Mouse (Mus musculus) kidney, embryonic 14.5 days (tissue): ENCODE measurements around the gene Sept8. TPM values are rescaled to one million over a fixed set of nuclear protein-coding genes. Genes with fewer than 3 reads are reported as not detected.

Source experiments
- ATAC-seq: fragments of 200-750 bp; cut with Nextera tagmentation; 2 replicates; pipeline ENCODE4 v1.8.0; 2017; ENCODE audit warnings: moderate number of reproducible peaks, mild to moderate bottlenecking, moderate TSS enrichment, moderate library complexity; ENCODE audit not compliant: low FRiP score, low TSS enrichment
- H3K27ac ChIP-seq: fragments of 300-500 bp; sonication (generic); 2 replicates; pipeline ENCODE4 v1.5.1; 2014; ENCODE audit warnings: low read depth, mild to moderate bottlenecking, low read length, moderate library complexity, mixed read lengths
- H3K27me3 ChIP-seq: fragments of 300-500 bp; sonication (generic); 2 replicates; pipeline ENCODE4 v1.6.1; 2014; ENCODE audit warnings: mild to moderate bottlenecking, low read length; ENCODE audit not compliant: control insufficient read depth, insufficient read depth
- H3K36me3 ChIP-seq: fragments of 300-500 bp; sonication (generic); 2 replicates; pipeline ENCODE4 v1.6.1; 2014; ENCODE audit warnings: low read length, mixed read lengths; ENCODE audit not compliant: control insufficient read depth, insufficient read depth
- H3K4me1 ChIP-seq: fragments of 300-500 bp; sonication (generic); 2 replicates; pipeline ENCODE4 v1.6.1; 2014; ENCODE audit warnings: low read length, mixed read lengths; ENCODE audit not compliant: control insufficient read depth, insufficient read depth
- H3K4me2 ChIP-seq: fragments of 300-500 bp; sonication (generic); replicated peaks from 2 replicates; pipeline ENCODE4 v1.6.1; 2014; ENCODE audit warnings: low read depth, mild to moderate bottlenecking, low read length
- H3K4me3 ChIP-seq: fragments of 300-500 bp; sonication (generic); 2 replicates; pipeline ENCODE4 v1.5.1; 2014; ENCODE audit warnings: mild to moderate bottlenecking, low read length
- H3K9ac ChIP-seq: fragments of 300-500 bp; sonication (generic); 2 replicates; pipeline ENCODE4 v1.6.1; 2014; ENCODE audit warnings: low read depth, mild to moderate bottlenecking, low read length, moderate library complexity
- H3K9me3 ChIP-seq: fragments of 300-500 bp; sonication (generic); 2 replicates; pipeline ENCODE4 v1.6.1; 2016; ENCODE audit warnings: low read length; ENCODE audit not compliant: control insufficient read depth
- WGBS: fragments of 180-500 bp; shearing (Covaris S2); extraction: QIAGEN DNeasy Blood & Tissue Kit; methylation state at CpG from one replicate; pipeline ENCODE4 v1.1.7; 2014; 5-methylcytosine and 5-hydroxymethylcytosine counted together
- polyA plus RNA-seq: library from polyadenylated mRNA; unstranded; fragments of >200 nt; fragmentation: Nextera tagmentation; extraction: Ambion mirVana; gene quantifications from 2 replicates; pipeline ENCODE4 v1.2.1, GENCODE M21; 2014

Sept8 gene
- polyA plus RNA-seq, 1 experiment from 2014 or later: 21.3 TPM

- Histone ChIP-seq H3K4me1 (0 out of 2 replicates have a peak, but pooled peaks cover 4% of the 10 kb centered on the region), H3K9me3 (no peaks in the 10 kb centered on the region), H3K9ac (no peak overlapping the region), H3K4me3 (peak overlapping the region; percentile 71; the same call in 1 of the 2 replicates), H3K4me2 (peak overlapping the region; percentile 83), H3K27ac (no peak overlapping the region; the same call in 1 of the 2 replicates), H3K27me3 (no peaks in the 10 kb centered on the region), H3K36me3 (no peaks in the 10 kb centered on the region)
- no peak for ATAC-seq
- 56% methylated on average over 16 of the region's 16 CpGs for WGBS
These were observed 2.2 kb downstream of the Sept8 start for GRCm38 (mm10) chr11:53521120-53521820.

GRCm38 (mm10) chr11:53521821-53522131 is 2.7 kb downstream of the Sept8 start:
- WGBS: 89% methylated on average over 7 of the region's 7 CpGs
- no peak overlapping the region for H3K27ac ChIP-seq
- no peak for ATAC-seq
- no peaks in the 10 kb centered on the region for H3K36me3 ChIP-seq
- H3K27me3 ChIP-seq: no peaks in the 10 kb centered on the region
- H3K4me1 ChIP-seq: 0 out of 2 replicates have a peak, but pooled peaks cover 4% of the 10 kb centered on the region
- H3K4me2 ChIP-seq: no peak overlapping the region
- H3K9ac ChIP-seq: no peak overlapping the region
- no peak overlapping the region for H3K4me3 ChIP-seq
- no peaks in the 10 kb centered on the region for H3K9me3 ChIP-seq

GRCm38 (mm10) chr11:53522362-53522761 is 3.3 kb downstream of the Sept8 start:
- Histone ChIP-seq H3K4me1 (0 out of 2 replicates have a peak, but pooled peaks cover 4% of the 10 kb centered on the region), H3K9ac (no peak overlapping the region), H3K4me3 (no peak overlapping the region), H3K4me2 (no peak overlapping the region), H3K36me3 (no peaks in the 10 kb centered on the region), H3K27ac (no peak overlapping the region), H3K9me3 (no peaks in the 10 kb centered on the region), H3K27me3 (no peaks in the 10 kb centered on the region)
- WGBS: 94% methylated on average over 3 of the region's 3 CpGs
- ATAC-seq: no peak

- 28% methylated on average over 9 of the region's 9 CpGs for WGBS
- Histone ChIP-seq H3K4me2 (no peak overlapping the region), H3K27me3 (no peaks in the 10 kb centered on the region), H3K4me3 (no peak overlapping the region), H3K27ac (no peak overlapping the region), H3K9ac (no peak overlapping the region), H3K4me1 (0 out of 2 replicates have a peak, but pooled peaks cover 4% of the 10 kb centered on the region), H3K36me3 (no peaks in the 10 kb centered on the region), H3K9me3 (no peaks in the 10 kb centered on the region)
- ATAC-seq: no peak
These were observed 3.9 kb downstream of the Sept8 start for GRCm38 (mm10) chr11:53522930-53523329.

- no peaks in the 10 kb centered on the region for H3K36me3 ChIP-seq
- no peak overlapping the region for H3K4me2 ChIP-seq
- H3K9ac ChIP-seq: no peak overlapping the region
- no peak overlapping the region for H3K27ac ChIP-seq
- H3K4me3 ChIP-seq: no peak overlapping the region
- H3K9me3 ChIP-seq: no peaks in the 10 kb centered on the region
- WGBS: 67% methylated on average over 14 of the region's 14 CpGs
- no peak for ATAC-seq
- 0 out of 2 replicates have a peak, but pooled peaks cover 4% of the 10 kb centered on the region for H3K4me1 ChIP-seq
- no peaks in the 10 kb centered on the region for H3K27me3 ChIP-seq
These were observed 4.7 kb downstream of the Sept8 start for GRCm38 (mm10) chr11:53523545-53524405.

- Histone ChIP-seq H3K27ac (no peak overlapping the region), H3K4me3 (no peak overlapping the region), H3K9me3 (no peaks in the 10 kb centered on the region), H3K4me2 (no peak overlapping the region), H3K36me3 (no peaks in the 10 kb centered on the region), H3K9ac (no peak overlapping the region), H3K27me3 (no peaks in the 10 kb centered on the region), H3K4me1 (0 out of 2 replicates have a peak, but pooled peaks cover 4% of the 10 kb centered on the region)
- WGBS: 77% methylated on average over 6 of the region's 6 CpGs
- ATAC-seq: no peak
These were observed 5.8 kb downstream of the Sept8 start for GRCm38 (mm10) chr11:53524905-53525304.

- no peaks in the 10 kb centered on the region for H3K27me3 ChIP-seq
- no peak overlapping the region for H3K9ac ChIP-seq
- H3K27ac ChIP-seq: no peak overlapping the region
- no peak for ATAC-seq
- H3K4me3 ChIP-seq: no peak overlapping the region
- no peak overlapping the region for H3K4me2 ChIP-seq
- WGBS: 51% methylated on average over 4 of the region's 4 CpGs
- no peaks in the 10 kb centered on the region for H3K9me3 ChIP-seq
- H3K36me3 ChIP-seq: no peaks in the 10 kb centered on the region
- 0 out of 2 replicates have a peak, but pooled peaks cover 4% of the 10 kb centered on the region for H3K4me1 ChIP-seq
These were observed 6.4 kb downstream of the Sept8 start for GRCm38 (mm10) chr11:53525461-53525860.

GRCm38 (mm10) chr11:53528397-53529252 is 9.6 kb downstream of the Sept8 start:
- WGBS: 56% methylated on average over 9 of the region's 9 CpGs
- no peak overlapping the region for H3K4me2 ChIP-seq

More at GRCm38 (mm10) chr11:53528397-53529252, 9.6 kb downstream of the Sept8 start:
- Histone ChIP-seq H3K9ac (no peak overlapping the region), H3K36me3 (0 out of 2 replicates have a peak, but pooled peaks cover 2% of the 10 kb centered on the region), H3K4me3 (no peak overlapping the region), H3K4me1 (no peaks in the 10 kb centered on the region), H3K27ac (no peak overlapping the region), H3K9me3 (no peaks in the 10 kb centered on the region), H3K27me3 (no peaks in the 10 kb centered on the region)
- ATAC-seq: no peak
